Mouse (Mus musculus) midbrain, postnatal 0 days (tissue): ENCODE measurements around the gene Rpusd2. TPM values are rescaled to one million over a fixed set of nuclear protein-coding genes. Genes with fewer than 3 reads are reported as not detected.
A peak's percentile ranks its signal among the peaks of the same experiment; 100 is the strongest.

Experiments used
- ATAC-seq: fragments of 200-750 bp; cut with Nextera tagmentation; 2 replicates; pipeline ENCODE4 v1.8.0; 2017; ENCODE audit warnings: moderate number of reproducible peaks, mild to moderate bottlenecking, moderate TSS enrichment, moderate library complexity; ENCODE audit not compliant: low FRiP score
- DNase-seq: peaks from one replicate; pipeline ENCODE4 v3.0.0-alpha.2; 2015; ENCODE audit warnings: low spot score
- H3K27ac ChIP-seq: fragments of 300-500 bp; sonication (generic); 2 replicates; pipeline ENCODE4 v1.5.1; 2014; ENCODE audit warnings: low read depth, mild to moderate bottlenecking, low read length, mixed read lengths
- H3K27me3 ChIP-seq: fragments of 300-500 bp; sonication (generic); 2 replicates; pipeline ENCODE4 v1.6.1; 2014; ENCODE audit warnings: low read length, control low read depth, mixed read lengths; ENCODE audit not compliant: insufficient read depth
- H3K36me3 ChIP-seq: fragments of 300-500 bp; sonication (generic); 2 replicates; pipeline ENCODE4 v1.6.1; 2014; ENCODE audit warnings: low read length, control low read depth, mixed read lengths; ENCODE audit not compliant: insufficient read depth
- H3K4me1 ChIP-seq: fragments of 300-500 bp; sonication (generic); 2 replicates; pipeline ENCODE4 v1.6.1; 2014; ENCODE audit warnings: mild to moderate bottlenecking, control low read depth, antibody characterized with exemption, low read length, mixed read lengths; ENCODE audit not compliant: insufficient read depth
- H3K4me2 ChIP-seq: fragments of 300-500 bp; sonication (generic); 2 replicates; pipeline ENCODE4 v1.6.1; 2014; ENCODE audit warnings: low read depth, mild to moderate bottlenecking, low read length, mixed read lengths; ENCODE audit not compliant: poor library complexity, severe bottlenecking
- H3K4me3 ChIP-seq: fragments of 300-500 bp; sonication (generic); 2 replicates; pipeline ENCODE4 v1.5.1; 2014; ENCODE audit warnings: low read depth, mild to moderate bottlenecking, low read length, moderate library complexity
- H3K9ac ChIP-seq: fragments of 300-500 bp; sonication (generic); replicated peaks from 2 replicates; pipeline ENCODE4 v1.6.1; 2014; ENCODE audit warnings: mild to moderate bottlenecking, low read length, moderate library complexity, mixed read lengths; ENCODE audit not compliant: poor library complexity, severe bottlenecking
- H3K9me3 ChIP-seq: fragments of 300-500 bp; sonication (generic); 2 replicates; pipeline ENCODE4 v1.6.1; 2016; ENCODE audit warnings: low read length, control low read depth
- CTCF ChIP-seq: IDR thresholded peaks from 2 replicates; pipeline ENCODE4 v1.5.1; 2016; ENCODE audit warnings: antibody characterized with exemption, mild to moderate bottlenecking
- WGBS: fragments of 180-500 bp; shearing (Covaris S2); extraction: QIAGEN DNeasy Blood & Tissue Kit; methylation state at CpG from one replicate; pipeline ENCODE4 v1.1.7; 2014; 5-methylcytosine and 5-hydroxymethylcytosine counted together
- polyA plus RNA-seq: library from polyadenylated mRNA; unstranded; fragments of >200 nt; fragmentation: Nextera tagmentation; extraction: Ambion mirVana; gene quantifications from 2 replicates; pipeline ENCODE4 v1.2.1, GENCODE M21; 2015
- total RNA-seq: library from RNA; depleted of rRNA; stranded (reverse); fragments of >200 nt; gene quantifications from 2 replicates; pipeline ENCODE4 v1.2.3, GENCODE M21; 2014

Gene Rpusd2
- total and polyA plus RNA-seq, 2 experiments from 2014 or later: 3.2 to 10.1 TPM

GRCm38 (mm10) chr2:119024536-119025238 is 9.9 kb upstream of the Rpusd2 start:
- 77% methylated on average over 9 of the region's 9 CpGs for WGBS
- ATAC-seq: no peak
- peaks cover 5% of the 10 kb centered on the region; the same call in 1 of the 2 replicates for H3K36me3 ChIP-seq
- no peak overlapping the region for H3K27ac ChIP-seq
- peak; percentile 64 for TF ChIP-seq CTCF
- H3K27me3 ChIP-seq: no peaks in the 10 kb centered on the region
- no peak overlapping the region for H3K9ac ChIP-seq
- no peak overlapping the region for H3K4me3 ChIP-seq
- no peak for DNase-seq
- H3K9me3 ChIP-seq: no peaks in the 10 kb centered on the region
- H3K4me1 ChIP-seq: peaks cover 6% of the 10 kb centered on the region; the same call in 1 of the 2 replicates
- no peak overlapping the region for H3K4me2 ChIP-seq

- ATAC-seq (no peak), DNase-seq (no peak)
- TF ChIP-seq CTCF: no peak
- Histone ChIP-seq H3K4me3 (no peak overlapping the region), H3K9ac (no peak overlapping the region), H3K27ac (no peak overlapping the region), H3K9me3 (no peaks in the 10 kb centered on the region), H3K27me3 (no peaks in the 10 kb centered on the region), H3K4me1 (peaks cover 6% of the 10 kb centered on the region; the same call in 1 of the 2 replicates), H3K4me2 (no peak overlapping the region), H3K36me3 (peaks cover 5% of the 10 kb centered on the region; the same call in 1 of the 2 replicates)
- WGBS: 80% methylated on average over 4 of the region's 4 CpGs
These were observed 9.4 kb upstream of the Rpusd2 start for GRCm38 (mm10) chr2:119025239-119025616.

- WGBS: 94% methylated on average over 4 of the region's 4 CpGs
- no peaks in the 10 kb centered on the region for H3K9me3 ChIP-seq
- H3K9ac ChIP-seq: no peak overlapping the region
- TF ChIP-seq CTCF: no peak
- H3K4me3 ChIP-seq: no peak overlapping the region
- no peak overlapping the region for H3K4me2 ChIP-seq
- no peak overlapping the region for H3K27ac ChIP-seq
- no peak for ATAC-seq
- H3K36me3 ChIP-seq: peaks cover 3% of the 10 kb centered on the region; the same call in 1 of the 2 replicates
- no peak for DNase-seq
- peaks cover 6% of the 10 kb centered on the region; the same call in 1 of the 2 replicates for H3K4me1 ChIP-seq
- H3K27me3 ChIP-seq: no peaks in the 10 kb centered on the region
These were observed 7.6 kb upstream of the Rpusd2 start for GRCm38 (mm10) chr2:119026951-119027350.

GRCm38 (mm10) chr2:119028941-119029551 is 5.5 kb upstream of the Rpusd2 start, which contains the start of gene Ccdc32:
Gene Ccdc32, minus strand, starts transcription at chr2:119029393.
- ATAC-seq (peak; percentile 97), DNase-seq (peak; percentile 97)
- Histone ChIP-seq H3K9me3 (no peaks in the 10 kb centered on the region), H3K4me3 (peak within 1 kb of the TSS; percentile 67), H3K4me1 (peaks cover 6% of the 10 kb centered on the region; the same call in 1 of the 2 replicates), H3K27ac (0 out of 2 replicates have a peak within 1 kb of the TSS, but pooled peaks have one; percentile 4), H3K36me3 (no peaks in the 10 kb centered on the region), H3K27me3 (no peaks in the 10 kb centered on the region), H3K4me2 (peak within 1 kb of the TSS; percentile 80), H3K9ac (peak within 1 kb of the TSS; percentile 74)
- TF ChIP-seq CTCF: no peak
- under 1% methylated on average over 28 of the region's 28 CpGs for WGBS

- WGBS: 68% methylated on average over 4 of the region's 4 CpGs
These were observed 2.4 kb upstream of the Rpusd2 start for GRCm38 (mm10) chr2:119032191-119032590.

GRCm38 (mm10) chr2:119035397-119035745 is 781 bp downstream of the Rpusd2 start:
- peak overlapping the region; percentile 94 for H3K4me3 ChIP-seq
- no peak for ATAC-seq

More at GRCm38 (mm10) chr2:119032191-119032590, 2.4 kb upstream of the Rpusd2 start:
- Histone ChIP-seq H3K9ac (no peak overlapping the region), H3K36me3 (peaks cover 6% of the 10 kb centered on the region), H3K9me3 (no peaks in the 10 kb centered on the region), H3K27me3 (no peaks in the 10 kb centered on the region), H3K4me1 (peaks cover 10% of the 10 kb centered on the region; the same call in 1 of the 2 replicates), H3K4me3 (no peak overlapping the region), H3K27ac (no peak overlapping the region), H3K4me2 (no peak overlapping the region)
- no peak for DNase-seq
- TF ChIP-seq CTCF: no peak
- ATAC-seq: no peak

More at GRCm38 (mm10) chr2:119035397-119035745, 781 bp downstream of the Rpusd2 start:
- 9% methylated on average over 7 of the region's 7 CpGs for WGBS
- DNase-seq: no peak
- TF ChIP-seq CTCF: no peak
- no peaks in the 10 kb centered on the region for H3K27me3 ChIP-seq
- H3K9ac ChIP-seq: peak overlapping the region; percentile 71
- H3K9me3 ChIP-seq: no peaks in the 10 kb centered on the region
- no peak overlapping the region for H3K27ac ChIP-seq
- peaks cover 4% of the 10 kb centered on the region; the same call in 1 of the 2 replicates for H3K4me1 ChIP-seq
- peak overlapping the region; percentile 70 for H3K4me2 ChIP-seq
- peaks cover 22% of the 10 kb centered on the region for H3K36me3 ChIP-seq
